Mouse (Mus musculus) forebrain, embryonic 13.5 days (tissue): ENCODE measurements at regions not wholly inside any gene's neighbourhood (a gene's known extent, or its start where the extent isn't known, plus 50 kb on each side); places are given as distances from the start of the nearest gene placed in this dataset.

Experiments
- ATAC-seq: fragments of 200-750 bp; cut with Nextera tagmentation; 2 replicates; pipeline ENCODE4 v1.8.0; 2017
- H3K27ac ChIP-seq: fragments of 300-500 bp; sonication (generic); 2 replicates; pipeline ENCODE4 v1.5.1; 2015; ENCODE audit warnings: inconsistent platforms, mild to moderate bottlenecking, moderate library complexity
- H3K27me3 ChIP-seq: fragments of 300-500 bp; sonication (generic); 2 replicates; pipeline ENCODE4 v1.6.1; 2015; ENCODE audit warnings: mild to moderate bottlenecking, inconsistent platforms
- H3K36me3 ChIP-seq: fragments of 300-500 bp; sonication (generic); 2 replicates; pipeline ENCODE4 v1.6.1; 2015; ENCODE audit warnings: mild to moderate bottlenecking, inconsistent platforms; ENCODE audit not compliant: poor library complexity, severe bottlenecking
- H3K4me1 ChIP-seq: fragments of 300-500 bp; sonication (generic); 2 replicates; pipeline ENCODE4 v1.6.1; 2015; ENCODE audit warnings: inconsistent platforms
- H3K4me2 ChIP-seq: fragments of 300-500 bp; sonication (generic); 2 replicates; pipeline ENCODE4 v1.6.1; 2015; ENCODE audit warnings: inconsistent platforms, mild to moderate bottlenecking, moderate library complexity
- H3K4me3 ChIP-seq: fragments of 300-500 bp; sonication (generic); 2 replicates; pipeline ENCODE4 v1.5.1; 2015; ENCODE audit warnings: mild to moderate bottlenecking, inconsistent platforms
- H3K9ac ChIP-seq: fragments of 300-500 bp; sonication (generic); 2 replicates; pipeline ENCODE4 v1.6.1; 2015; ENCODE audit warnings: mild to moderate bottlenecking, inconsistent platforms
- H3K9me3 ChIP-seq: fragments of 300-500 bp; sonication (generic); replicated peaks from 2 replicates; pipeline ENCODE4 v1.6.1; 2016; ENCODE audit warnings: inconsistent platforms
- WGBS: fragments of 180-500 bp; shearing (Covaris S2); methylation state at CpG from one replicate; pipeline ENCODE4 v1.1.7; 2015; 5-methylcytosine and 5-hydroxymethylcytosine counted together

DNA sequence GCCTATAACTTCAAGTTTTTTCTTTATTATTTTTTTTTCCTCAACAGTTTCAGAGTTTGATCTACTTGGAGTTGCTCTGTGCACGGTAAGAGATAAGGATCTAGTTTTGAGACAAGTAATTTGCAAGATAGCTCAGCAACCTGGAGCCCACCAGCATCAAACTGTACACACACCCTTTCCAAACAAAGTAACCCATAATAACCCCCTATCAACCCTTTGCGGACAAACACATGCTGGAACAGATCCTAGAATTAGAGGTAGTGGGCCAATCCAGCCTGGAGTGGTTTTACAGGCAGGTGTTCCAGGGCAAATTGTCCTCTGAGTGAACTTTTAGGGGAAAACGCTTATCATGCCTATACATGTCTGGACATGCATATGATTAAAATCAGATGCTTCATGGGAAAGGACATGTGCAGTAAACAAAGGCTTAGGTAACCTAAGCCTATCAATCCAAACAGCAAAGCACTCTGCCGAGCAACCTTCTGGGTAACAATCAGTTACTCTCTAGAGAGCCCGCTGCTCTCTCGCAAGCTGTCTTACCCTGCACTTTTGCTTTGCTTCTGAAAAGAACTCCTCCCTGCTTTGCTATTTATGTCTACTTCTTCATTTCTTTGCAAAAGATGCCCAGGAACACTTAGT lies 200.2 kb upstream of the Nabp1 start:
- no peak overlapping the region for H3K27ac ChIP-seq
- 79% methylated on average over 6 of the region's 6 CpGs for WGBS

GRCm38 (mm10) chr1:51677802-51678201 lies 199.6 kb upstream of the Nabp1 start:
- 32% methylated on average over 5 of the region's 5 CpGs for WGBS
- no peak overlapping the region for H3K9ac ChIP-seq
- H3K27me3 ChIP-seq: no peaks in the 10 kb centered on the region
- H3K36me3 ChIP-seq: no peaks in the 10 kb centered on the region
- H3K4me3 ChIP-seq: no peak overlapping the region
- H3K4me2 ChIP-seq: no peak overlapping the region
- H3K27ac ChIP-seq: no peak overlapping the region
- H3K4me1 ChIP-seq: no peaks in the 10 kb centered on the region
- no peak for ATAC-seq
- no peaks in the 10 kb centered on the region for H3K9me3 ChIP-seq

More for the DNA sequence above, 200.2 kb upstream of the Nabp1 start:
- ATAC-seq: no peak
- Histone ChIP-seq H3K4me3 (no peak overlapping the region), H3K36me3 (no peaks in the 10 kb centered on the region), H3K9me3 (no peaks in the 10 kb centered on the region), H3K4me2 (no peak overlapping the region), H3K9ac (no peak overlapping the region), H3K4me1 (no peaks in the 10 kb centered on the region), H3K27me3 (no peaks in the 10 kb centered on the region)

DNA sequence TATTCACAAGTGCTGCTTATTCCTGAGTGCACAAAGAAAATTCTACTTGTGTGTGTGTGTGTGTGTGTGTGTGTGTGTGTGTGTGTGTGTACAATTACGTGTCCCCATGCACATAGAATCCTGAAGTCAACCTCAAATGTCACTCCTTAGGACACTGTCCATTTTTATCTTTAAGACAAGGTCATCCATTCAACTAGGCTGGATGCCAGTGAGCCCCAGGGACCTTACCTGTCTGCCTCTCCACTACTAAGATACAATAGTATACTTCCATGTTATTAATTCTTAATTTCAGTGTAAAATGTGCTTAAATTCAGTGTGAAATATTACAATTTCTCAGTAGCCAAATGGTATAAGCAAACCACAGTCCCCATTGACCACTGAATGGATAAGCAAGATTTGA lies 193.5 kb upstream of the Nabp1 start:
- Histone ChIP-seq H3K4me3 (no peak overlapping the region), H3K4me1 (peaks cover 9% of the 10 kb centered on the region), H3K9me3 (no peaks in the 10 kb centered on the region), H3K9ac (no peak overlapping the region), H3K4me2 (no peak overlapping the region), H3K36me3 (no peaks in the 10 kb centered on the region), H3K27me3 (no peaks in the 10 kb centered on the region), H3K27ac (no peak overlapping the region)
- no peak for ATAC-seq
- 67% methylated on average over 1 of the region's 1 CpGs for WGBS

DNA sequence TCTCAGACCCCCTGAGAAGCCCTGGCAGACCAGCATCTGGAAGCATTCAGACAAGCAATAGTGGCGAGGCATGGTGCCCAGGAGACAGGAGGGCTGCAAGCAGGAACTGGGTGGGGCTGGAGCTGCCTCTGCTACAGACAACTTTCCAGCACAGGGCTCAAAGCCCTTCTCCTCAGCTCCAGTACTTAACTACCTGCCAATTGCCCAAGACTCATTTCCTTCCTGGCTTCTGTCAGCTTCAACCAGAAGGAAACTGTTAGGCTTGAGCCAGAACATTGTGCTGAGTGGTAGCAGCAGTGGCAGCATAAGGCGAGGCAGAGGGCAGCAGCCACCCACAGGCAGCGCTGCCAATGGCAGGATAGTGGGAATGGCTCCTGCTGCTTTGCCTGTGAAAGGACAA lies 193.1 kb upstream of the Nabp1 start:
- no peak overlapping the region for H3K27ac ChIP-seq
- no peak overlapping the region for H3K4me2 ChIP-seq

GRCm38 (mm10) chr1:51670009-51670408 lies 191.8 kb upstream of the Nabp1 start:
- H3K4me2 ChIP-seq: no peak overlapping the region
- H3K9me3 ChIP-seq: no peaks in the 10 kb centered on the region
- 56% methylated on average over 3 of the region's 3 CpGs for WGBS
- no peak overlapping the region for H3K27ac ChIP-seq
- 0 out of 2 replicates have a peak, but pooled peaks have one; percentile 30 for ATAC-seq
- H3K4me3 ChIP-seq: no peak overlapping the region
- peaks cover 9% of the 10 kb centered on the region for H3K4me1 ChIP-seq
- H3K27me3 ChIP-seq: no peaks in the 10 kb centered on the region
- no peak overlapping the region for H3K9ac ChIP-seq
- no peaks in the 10 kb centered on the region for H3K36me3 ChIP-seq

More for the DNA sequence above, 193.1 kb upstream of the Nabp1 start:
- Histone ChIP-seq H3K9me3 (no peaks in the 10 kb centered on the region), H3K36me3 (no peaks in the 10 kb centered on the region), H3K9ac (no peak overlapping the region), H3K4me3 (no peak overlapping the region), H3K27me3 (no peaks in the 10 kb centered on the region), H3K4me1 (peaks cover 9% of the 10 kb centered on the region)
- peak; percentile 91 for ATAC-seq
- WGBS: 47% methylated on average over 3 of the region's 3 CpGs

- Histone ChIP-seq H3K36me3 (no peaks in the 10 kb centered on the region), H3K4me2 (no peak overlapping the region), H3K4me3 (no peak overlapping the region), H3K9me3 (no peaks in the 10 kb centered on the region), H3K27ac (no peak overlapping the region), H3K9ac (no peak overlapping the region), H3K4me1 (peaks cover 9% of the 10 kb centered on the region), H3K27me3 (no peaks in the 10 kb centered on the region)
- ATAC-seq: peak; percentile 30; the same call in 1 of the 2 replicates
Measured at GRCm38 (mm10) chr1:51668881-51669280, 190.7 kb upstream of the Nabp1 start.

- Histone ChIP-seq H3K9ac (no peak overlapping the region), H3K27ac (no peak overlapping the region), H3K4me2 (no peak overlapping the region), H3K4me1 (no peaks in the 10 kb centered on the region), H3K4me3 (no peak overlapping the region), H3K9me3 (no peaks in the 10 kb centered on the region), H3K27me3 (no peaks in the 10 kb centered on the region), H3K36me3 (no peaks in the 10 kb centered on the region)
- 93% methylated on average over 1 of the region's 1 CpGs for WGBS
- no peak for ATAC-seq
Measured at GRCm38 (mm10) chr1:51660531-51660930, 182.3 kb upstream of the Nabp1 start.

GRCm38 (mm10) chr1:51657203-51657602 lies 179.0 kb upstream of the Nabp1 start:
- no peaks in the 10 kb centered on the region for H3K27me3 ChIP-seq
- H3K27ac ChIP-seq: no peak overlapping the region
- H3K4me1 ChIP-seq: no peaks in the 10 kb centered on the region
- H3K36me3 ChIP-seq: no peaks in the 10 kb centered on the region
- H3K4me2 ChIP-seq: no peak overlapping the region
- ATAC-seq: no peak
- WGBS: 78% methylated on average over 4 of the region's 4 CpGs
- H3K9me3 ChIP-seq: no peaks in the 10 kb centered on the region
- H3K4me3 ChIP-seq: no peak overlapping the region
- no peak overlapping the region for H3K9ac ChIP-seq

DNA sequence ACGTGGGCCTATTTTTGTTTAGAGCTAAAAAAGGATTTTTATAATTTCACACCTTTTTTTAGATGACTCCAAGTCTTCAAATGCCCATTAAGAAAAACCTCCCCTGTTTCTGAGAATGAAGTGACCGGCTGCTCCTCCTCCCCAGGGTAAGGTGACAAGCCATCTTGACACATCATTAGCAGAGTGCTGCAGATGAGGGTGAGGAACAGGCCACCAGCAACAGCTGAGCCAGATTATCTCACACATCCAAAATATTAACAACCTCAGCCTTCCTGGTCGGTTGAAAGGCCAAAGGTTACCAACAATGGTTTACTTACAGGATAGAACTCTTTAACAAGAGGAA lies 172.4 kb upstream of the Nabp1 start:
- H3K36me3 ChIP-seq: no peaks in the 10 kb centered on the region
- ATAC-seq: peak; percentile 90
- 6% methylated on average over 3 of the region's 3 CpGs for WGBS
- peaks cover 37% of the 10 kb centered on the region for H3K4me1 ChIP-seq
- no peak overlapping the region for H3K9ac ChIP-seq
- H3K27me3 ChIP-seq: no peaks in the 10 kb centered on the region
- H3K9me3 ChIP-seq: no peaks in the 10 kb centered on the region
- H3K27ac ChIP-seq: peak overlapping the region; percentile 88
- H3K4me3 ChIP-seq: no peak overlapping the region
- no peak overlapping the region for H3K4me2 ChIP-seq

DNA sequence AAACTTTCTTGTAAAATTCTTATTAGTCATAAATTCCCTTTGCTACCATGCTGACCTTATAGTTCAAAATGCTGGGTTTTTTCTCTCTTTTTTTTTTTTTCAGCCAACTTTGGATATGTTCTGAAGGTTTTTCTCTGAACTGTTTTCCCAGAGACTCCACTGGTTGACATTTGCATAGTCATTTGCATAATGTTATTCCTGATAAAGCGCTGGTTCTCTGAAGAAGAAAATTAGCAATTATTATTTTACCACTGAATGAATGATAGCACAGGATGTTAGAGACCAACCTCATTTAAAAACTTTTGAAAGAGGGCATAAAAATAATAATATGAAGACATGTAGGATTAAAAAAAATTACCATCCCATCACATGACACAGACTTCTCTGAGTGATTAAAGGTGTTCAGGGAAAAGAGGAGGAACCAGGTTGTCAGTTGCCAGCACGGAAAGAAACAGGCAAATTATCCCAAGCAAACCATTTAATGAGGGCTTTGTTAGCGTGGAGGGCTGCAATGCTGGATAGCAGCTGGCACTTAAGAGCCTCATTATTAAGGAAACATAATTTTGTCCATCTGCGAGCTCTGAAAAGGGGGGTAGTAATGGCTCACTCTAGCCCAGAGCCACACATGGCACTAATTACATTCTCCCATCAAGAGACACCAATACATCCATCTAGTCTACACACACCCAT lies 171.9 kb upstream of the Nabp1 start:
- H3K36me3 ChIP-seq: no peaks in the 10 kb centered on the region
- 5% methylated on average over 4 of the region's 4 CpGs for WGBS
- no peaks in the 10 kb centered on the region for H3K9me3 ChIP-seq
- ATAC-seq: peak; percentile 97
- H3K27ac ChIP-seq: peak overlapping the region; percentile 88
- peaks cover 37% of the 10 kb centered on the region for H3K4me1 ChIP-seq
- H3K27me3 ChIP-seq: no peaks in the 10 kb centered on the region
- no peak overlapping the region for H3K4me2 ChIP-seq
- H3K4me3 ChIP-seq: no peak overlapping the region
- H3K9ac ChIP-seq: no peak overlapping the region

- Histone ChIP-seq H3K4me2 (no peak overlapping the region), H3K9me3 (no peaks in the 10 kb centered on the region), H3K9ac (no peak overlapping the region), H3K27me3 (no peaks in the 10 kb centered on the region), H3K4me1 (peaks cover 40% of the 10 kb centered on the region), H3K4me3 (no peak overlapping the region), H3K36me3 (no peaks in the 10 kb centered on the region), H3K27ac (no peak overlapping the region)
- WGBS: 91% methylated on average over 2 of the region's 2 CpGs
- ATAC-seq: no peak
Measured at GRCm38 (mm10) chr1:51647955-51648354, 169.7 kb upstream of the Nabp1 start.

DNA sequence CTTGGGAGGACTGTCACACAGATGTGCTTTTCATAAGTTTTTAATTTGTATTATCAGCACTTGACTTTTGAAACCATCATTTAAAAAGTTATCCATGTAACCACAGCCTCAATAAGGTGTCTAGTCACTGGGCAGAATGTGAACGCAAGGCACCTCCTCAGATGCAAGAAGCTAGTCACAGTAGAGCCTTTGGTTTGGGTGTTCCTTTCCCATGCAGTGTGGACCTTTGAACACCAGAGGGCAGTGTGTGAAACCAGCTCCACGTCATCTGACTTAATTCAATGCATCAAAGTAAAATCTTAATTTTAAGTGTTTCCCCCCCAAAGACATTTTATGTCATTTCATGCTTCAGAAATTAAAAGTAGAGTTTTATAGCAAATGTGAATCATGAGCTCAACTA lies 166.2 kb upstream of the Nabp1 start:
- Histone ChIP-seq H3K4me1 (peaks cover 25% of the 10 kb centered on the region), H3K4me3 (no peak overlapping the region), H3K4me2 (no peak overlapping the region), H3K27ac (no peak overlapping the region), H3K27me3 (no peaks in the 10 kb centered on the region), H3K9ac (no peak overlapping the region), H3K9me3 (no peaks in the 10 kb centered on the region), H3K36me3 (no peaks in the 10 kb centered on the region)
- 22% methylated on average over 2 of the region's 2 CpGs for WGBS
- ATAC-seq: peak; percentile 68

DNA sequence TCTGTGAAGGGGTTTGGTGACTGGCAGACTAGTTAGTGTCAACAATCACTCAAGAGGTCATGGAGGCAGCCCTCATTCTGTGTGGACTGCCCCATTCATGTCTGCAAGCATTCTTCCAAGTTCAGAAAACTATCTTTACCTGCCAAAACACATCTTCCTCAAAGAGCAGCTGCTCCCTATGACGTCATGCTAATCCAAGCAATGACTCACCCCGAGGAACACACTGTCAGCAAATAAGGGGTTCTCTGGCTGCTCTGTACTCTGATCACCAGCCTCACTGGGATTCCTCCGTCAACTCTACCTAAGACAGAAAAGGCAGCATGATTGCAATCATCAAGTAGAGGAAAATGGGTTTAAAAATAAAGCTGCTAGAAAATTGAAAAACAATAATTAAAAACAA lies 165.4 kb upstream of the Nabp1 start:
- no peak overlapping the region for H3K4me3 ChIP-seq
- no peak overlapping the region for H3K27ac ChIP-seq
- H3K4me1 ChIP-seq: peaks cover 18% of the 10 kb centered on the region
- ATAC-seq: no peak
- no peaks in the 10 kb centered on the region for H3K27me3 ChIP-seq
- no peak overlapping the region for H3K4me2 ChIP-seq
- H3K9me3 ChIP-seq: no peaks in the 10 kb centered on the region
- no peaks in the 10 kb centered on the region for H3K36me3 ChIP-seq
- H3K9ac ChIP-seq: no peak overlapping the region
- WGBS: 32% methylated on average over 3 of the region's 3 CpGs
